Mouse (Mus musculus) ovary, postnatal 14 days (tissue): ENCODE measurements around the gene Olfr1535.

Experiments
- DNase-seq: peaks from one replicate; pipeline ENCODE4 v3.0.0; 2022; ENCODE audit warnings: low spot score

The Olfr1535 gene

GRCm38 (mm10) chr13:21559793-21560192 is at the start of gene Olfr1535:
TSS of gene Olfr1535 (minus strand) at chr13:21559893.
- no peak for DNase-seq

- no peak for DNase-seq
Observed at GRCm38 (mm10) chr13:21591618-21592017, 31.9 kb upstream of the Olfr1535 start.

GRCm38 (mm10) chr13:21581659-21582058 is 22.0 kb upstream of the Olfr1535 start, which contains the start of gene Olfr1364:
TSS of gene Olfr1364 (minus strand) at chr13:21581759.
- no peak for DNase-seq

- DNase-seq, result no peak
Observed at GRCm38 (mm10) chr13:21550416-21551110, 9.1 kb downstream of the Olfr1535 start.

- no peak for DNase-seq
Observed at GRCm38 (mm10) chr13:21549487-21549886, 10.2 kb downstream of the Olfr1535 start.

GRCm38 (mm10) chr13:21542708-21543107 is 17.0 kb downstream of the Olfr1535 start, which contains the start of gene Olfr1366:
TSS of gene Olfr1366 (minus strand) at chr13:21542808.
- DNase-seq, result no peak

- DNase-seq, result peak; percentile 81
Observed at GRCm38 (mm10) chr13:21530781-21531201, 28.9 kb downstream of the Olfr1535 start, which contains the start of gene Zkscan8. TSS of gene Zkscan8 (minus strand) at chr13:21531120.

- DNase-seq, result no peak
Observed at GRCm38 (mm10) chr13:21530136-21530535, 29.6 kb downstream of the Olfr1535 start.

GRCm38 (mm10) chr13:21506221-21506649 is 53.5 kb downstream of the Olfr1535 start:
- DNase-seq, result peak; percentile 58
